18 mouse cellular contexts compared by ENCODE assay signal in the genomic region with DNA sequence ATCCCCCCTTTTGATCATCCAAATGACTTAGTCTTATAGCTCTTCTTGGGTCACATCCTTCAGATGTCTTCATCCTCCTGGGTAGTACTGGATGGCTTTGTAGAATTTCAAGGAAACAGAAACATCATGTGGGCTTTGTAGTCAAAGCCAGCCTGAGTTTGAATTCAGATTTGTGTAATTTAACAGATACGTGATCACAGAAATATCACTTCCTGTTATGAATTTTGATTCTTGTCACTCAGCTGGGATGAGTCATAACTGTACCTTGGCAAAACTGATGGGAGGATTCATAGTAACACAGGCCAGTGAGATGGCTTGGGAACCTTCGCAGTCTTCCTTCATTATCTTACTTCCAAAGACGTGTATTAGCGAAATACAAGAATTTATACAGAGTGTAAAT.
"Had no signal": no experiment of that assay in that cellular context is flagged by ENCODE, and none has a peak within 500 bp of the region (broad histone marks: within the 10 kb centered on the region; RNA-seq: fewer than 3 reads in every experiment).

No protein-coding gene starts in this region.

- H3K4me3 ChIP-seq: midbrain, embryonic 10.5 days; midbrain, embryonic 12.5 days; myocyte; neural tube, embryonic 12.5 days had no signal

- H3K9me3 ChIP-seq: midbrain, embryonic 10.5 days; midbrain, embryonic 12.5 days; neural tube, embryonic 12.5 days had no signal

- DNase-seq: lung, adult 18-20 months; lung, embryonic 14.5 days; lung, postnatal 10 days; lung, postnatal 4 days; midbrain, embryonic 14.5 days; retina, postnatal 1 day; right cerebral cortex, adult 18-20 months; right cerebral cortex, postnatal 25 days; right cerebral cortex, postnatal 4 days; spleen, adult 18-20 months; thymus, adult 2 months; thymus, postnatal 25 days; thymus, postnatal 4 days had no signal

- H3K4me1 ChIP-seq: midbrain, embryonic 10.5 days; midbrain, embryonic 12.5 days; neural tube, embryonic 12.5 days had no signal

- H3K36me3 ChIP-seq: midbrain, embryonic 10.5 days; midbrain, embryonic 12.5 days; neural tube, embryonic 12.5 days had no signal

- H3K27ac ChIP-seq: midbrain, embryonic 10.5 days; midbrain, embryonic 12.5 days; neural tube, embryonic 12.5 days had no signal

- H3K9ac ChIP-seq: lung, embryonic 14.5 days; midbrain, embryonic 12.5 days; neural tube, embryonic 12.5 days had no signal

- H3K27me3 ChIP-seq: midbrain, embryonic 12.5 days; neural tube, embryonic 12.5 days had no signal

- ATAC-seq: midbrain, embryonic 16.5 days had no signal

- H3K4me2 ChIP-seq: lung, embryonic 14.5 days; midbrain, embryonic 12.5 days; neural tube, embryonic 12.5 days had no signal
